Mouse (Mus musculus) cerebellum, adult 2 months (tissue): Measurements from ENCODE around the gene Alg10b.

ENCODE experiments used
- CTCF ChIP-seq: fragments of 200-500 bp; IDR thresholded peaks from 2 replicates; pipeline ENCODE4 v1.5.1; 2011; ENCODE audit warnings: low read depth, mild to moderate bottlenecking, control low read depth, low read length, moderate library complexity, borderline replicate concordance; ENCODE audit not compliant: insufficient read depth
- POLR2A ChIP-seq: fragments of 200-500 bp; IDR thresholded peaks from 2 replicates; pipeline ENCODE4 v1.6.1; 2011; ENCODE audit warnings: low read length, control low read depth, borderline replicate concordance; ENCODE audit not compliant: insufficient read depth

DNA sequence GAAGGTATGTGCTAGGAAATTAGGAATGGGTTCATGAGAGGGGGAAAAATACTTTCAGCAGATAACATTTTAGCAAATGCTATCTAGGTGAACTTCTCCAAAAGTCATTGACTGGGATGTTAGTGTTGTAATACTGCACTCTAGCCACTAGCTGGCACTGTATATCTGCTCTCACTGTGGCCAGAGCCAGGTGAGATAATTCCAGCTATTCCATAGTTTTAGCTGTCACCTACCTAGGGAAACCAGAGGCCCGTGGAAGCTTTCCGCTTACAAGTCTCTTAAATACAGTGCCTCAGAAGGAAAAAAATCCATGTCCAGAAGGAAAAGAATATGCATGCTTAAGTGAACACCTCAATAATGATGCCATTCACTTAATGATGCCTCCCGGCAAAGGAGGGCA is 25.6 kb downstream of the Alg10b start:
- TF ChIP-seq POLR2A (no peak), CTCF (peak; percentile 68)
